ENCODE assay signal across 9 mouse cellular contexts in genomic region chr11:5742106-5742505, GRCm38 (mm10). TPM values are rescaled to one million over a fixed set of nuclear protein-coding genes. Genes with fewer than 3 reads are reported as not detected.
DNase-seq lines count a peak whose midpoint lies in the region; ATAC-seq and TF ChIP-seq lines count a peak whose summit lies in the region.
"Had no signal": no experiment of that assay in that cellular context is flagged by ENCODE, and none has a peak within 500 bp of the region (broad histone marks: within the 10 kb centered on the region; RNA-seq: fewer than 3 reads in every experiment).

No protein-coding gene starts in this region.

- no peak overlapping the region for H3K4me3 ChIP-seq in heart, postnatal 0 days (ENCODE audit: low read depth, low read length)

- 73% methylated on average over 7 of the region's 7 CpGs for WGBS in heart, postnatal 0 days

- peaks cover 20% of the 10 kb centered on the region for H3K4me1 ChIP-seq in heart, postnatal 0 days (ENCODE audit: control insufficient read depth, insufficient read depth)

- H3K27ac ChIP-seq in heart, postnatal 0 days (ENCODE audit: low read depth), result no peak overlapping the region
- H3K27ac ChIP-seq: midbrain, embryonic 15.5 days had no signal

- no peaks in the 10 kb centered on the region; the same call in 1 of the 2 replicates for H3K9me3 ChIP-seq in heart, postnatal 0 days (replicated peaks; ENCODE audit: control insufficient read depth, low read length)
- H3K9me3 ChIP-seq: midbrain, embryonic 15.5 days had no signal

- H3K27me3 ChIP-seq in heart, postnatal 0 days (ENCODE audit: control insufficient read depth, insufficient read depth, low read length), result no peaks in the 10 kb centered on the region
- no peaks in the 10 kb centered on the region for H3K27me3 ChIP-seq in Patski
- H3K27me3 ChIP-seq: midbrain, embryonic 15.5 days had no signal

- H3K9ac ChIP-seq in heart, postnatal 0 days (replicated peaks; ENCODE audit: low read depth, low read length), result no peak overlapping the region

- TF ChIP-seq CTCF in heart, postnatal 0 days (IDR thresholded peaks at IDR 0.05; ENCODE audit: low read depth), result peak; percentile 47
- TF ChIP-seq CTCF in Patski (IDR thresholded peaks at IDR 0.05), result peak; percentile 72

- no peak overlapping the region for H3K4me2 ChIP-seq in heart, postnatal 0 days (ENCODE audit: low read depth, low read length)

- in situ Hi-C loops in Patski (cut with MboI; ENCODE audit: low pct_unique_long_range_greater_than_20kb), result no loop called here

- DNase-seq in heart, postnatal 0 days (ENCODE audit: low spot score), result no peak
- DNase-seq in heart, adult 8-10 months (ENCODE audit: low spot score), result no peak
- DNase-seq in A20 (ENCODE audit: low read depth, low spot score) (peak; percentile 69), Patski (ENCODE audit: low read depth, low spot score) (no peak)
- DNase-seq in naive thymus-derived CD4-positive, alpha-beta T cell, adult 2 months (ENCODE audit: low read depth), result peak; percentile 49
- no peak for DNase-seq in T-cell, adult 2 months (ENCODE audit: low spot score)
- no peak for DNase-seq in right cerebral cortex, postnatal 25 days

- H3K36me3 ChIP-seq in heart, postnatal 0 days (replicated peaks; ENCODE audit: control insufficient read depth, insufficient read depth, low read length), result no peaks in the 10 kb centered on the region
- H3K36me3 ChIP-seq: midbrain, embryonic 15.5 days had no signal

- POLR2A ChIA-PET in Patski (lab: Charles Lee), result interaction anchor here (2.4 kb wide), 1 partner anchor 19 kb away, joined by 10 read pairs; no protein-coding TSS in a partner anchor

- no peak for ATAC-seq in heart, postnatal 0 days (ENCODE audit: insufficient read depth, low read depth)
- no peak for ATAC-seq in Patski
- ATAC-seq in monocyte, adult 5-6 weeks (replicated peaks; ENCODE audit: insufficient number of reproducible peaks, low FRiP score, low TSS enrichment, poor library complexity, severe bottlenecking), result no peak
- ATAC-seq: midbrain, embryonic 15.5 days had no signal

- CTCF ChIA-PET in Patski (lab: Charles Lee), result interaction anchor here (0.7 to 2.5 kb wide), 7 partner anchors 10 to 211 kb away, joined by 3 to 7 read pairs (median 4); partner anchors contain the start of gene Dbnl

- TF ChIP-seq EP300 in heart, postnatal 0 days (IDR thresholded peaks at IDR 0.05; ENCODE audit: low read depth), result no peak

RNA-seq across cellular contexts. Expression of gene Urgcp, which starts 20.1 kb away (rescaled TPM):
- 71.3 and 72.9 TPM in 2 replicates for total RNA-seq in heart, postnatal 0 days (2014; rRNA removed; ENCODE audit: low replicate concordance)
- 33.1 and 38.0 TPM in 2 replicates for polyA plus RNA-seq in heart, postnatal 0 days (2015; fragmentation: Nextera tagmentation; extraction: Ambion mirVana)
- 10 to 100 TPM; 57.3 to 69.8 (median 58.6) TPM for total RNA-seq in heart, adult 8-10 months (2022)
- polyA plus RNA-seq in Patski (2021), result 25.5 TPM
- 7.2 to 13.7 TPM (median 10.5 TPM) in 3 replicates for total RNA-seq in monocyte, adult 5-6 weeks (2017)

RNA-seq across cellular contexts. Expression of gene Mrps24, which starts 26.6 kb away (rescaled TPM):
- 81.7 and 96.2 TPM in 2 replicates for total RNA-seq in heart, postnatal 0 days (2014; rRNA removed; ENCODE audit: low replicate concordance)
- 251 and 257 TPM in 2 replicates for polyA plus RNA-seq in heart, postnatal 0 days (2015; fragmentation: Nextera tagmentation; extraction: Ambion mirVana)
- total RNA-seq in heart, adult 8-10 months (2022), result 100 to 1,000 TPM; 148 to 162 (median 150) TPM
- 98.7 TPM for polyA plus RNA-seq in Patski (2021)
- 29.1 to 47.5 TPM (median 33.5 TPM) in 3 replicates for total RNA-seq in monocyte, adult 5-6 weeks (2017)

RNA-seq across cellular contexts. Expression of gene Dbnl, which starts 46.2 kb away (rescaled TPM):
- total RNA-seq in heart, postnatal 0 days (2014; rRNA removed; ENCODE audit: low replicate concordance), result 32.1 and 42.4 TPM in 2 replicates
- 42.9 and 45.2 TPM in 2 replicates for polyA plus RNA-seq in heart, postnatal 0 days (2015; fragmentation: Nextera tagmentation; extraction: Ambion mirVana)
- total RNA-seq in heart, adult 8-10 months (2022), result 10 to 100 TPM; 26.4 to 33.1 (median 28.8) TPM
- 120 TPM for polyA plus RNA-seq in Patski (2021)
- total RNA-seq in monocyte, adult 5-6 weeks (2017), result 164 to 214 TPM (median 184 TPM) in 3 replicates

Comparison
In these comparisons a context has a peak if more than half of its experiments do, and no peak if none do; other contexts are left out.
1. DNase-seq: peak in A20 (single experiment) and naive thymus-derived CD4-positive, alpha-beta T cell, adult 2 months (single experiment); none in heart, postnatal 0 days (single experiment), heart, adult 8-10 months (single experiment), Patski (single experiment), T-cell, adult 2 months (single experiment) and right cerebral cortex, postnatal 25 days (single experiment).